Mouse (Mus musculus) E14TG2a.4 (cell line): Measurements from ENCODE around the gene Fhit.

ENCODE experiments used
- CTCF ChIP-seq: conservative IDR thresholded peaks from 2 replicates; pipeline ENCODE4 v1.5.1; 2014; ENCODE audit warnings: low read length
- NANOG ChIP-seq: IDR thresholded peaks from 2 replicates; pipeline ENCODE4 v1.6.1; 2014; ENCODE audit warnings: borderline replicate concordance, low read length, mixed read lengths
- POU5F1 ChIP-seq: IDR thresholded peaks from 2 replicates; pipeline ENCODE4 v1.6.1; 2014; ENCODE audit warnings: low read length, borderline replicate concordance

DNA sequence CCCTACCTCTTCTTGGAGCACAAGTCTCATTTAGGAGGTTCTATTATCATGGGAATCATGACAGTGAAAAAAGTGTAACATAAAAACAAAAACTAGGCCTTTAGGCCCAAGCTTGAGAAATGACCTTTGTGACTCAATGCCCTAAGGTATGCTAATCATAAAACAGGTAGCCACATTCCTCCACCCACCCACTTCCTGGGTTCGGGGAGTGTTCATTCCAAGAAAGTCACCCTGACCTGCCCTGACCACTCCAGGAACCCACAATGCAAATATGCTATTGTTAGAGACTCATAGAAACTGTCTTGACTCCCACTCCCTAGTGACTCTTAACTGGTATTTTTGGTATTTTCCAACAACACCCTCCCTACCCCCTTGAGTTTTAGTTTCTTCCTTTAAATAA is 1492.1 kb downstream of the Fhit start:
- TF ChIP-seq CTCF (no peak), POU5F1 (no peak), NANOG (no peak)
